Mouse (Mus musculus) cerebellum, adult (tissue): ENCODE measurements around the gene Vmn1r218.
"Not testable (repeated sequence)": the region's sequence is repeated elsewhere in the genome, so short reads cannot be mapped to it uniquely, and the experiment has no call there.

Source experiments
- ATAC-seq: cut with Nextera tagmentation; 2 replicates; pipeline ENCODE4 v1.9.2; 2017; ENCODE audit warnings: mild to moderate bottlenecking, moderate library complexity, mixed read lengths; ENCODE audit not compliant: insufficient number of reproducible peaks, low FRiP score, low TSS enrichment

Gene Vmn1r218

GRCm38 (mm10) chr13:23133099-23133498, at the start of gene Vmn1r218:
TSS of gene Vmn1r218 (plus strand) at chr13:23133155.
- no peak; the same call in 1 of the 2 replicates for ATAC-seq

- ATAC-seq, result no peak
Measured at GRCm38 (mm10) chr13:23094386-23094785, 38.6 kb upstream of the Vmn1r218 start.

- ATAC-seq, result not testable (repeated sequence)
Measured at GRCm38 (mm10) chr13:23118126-23118525, 14.8 kb upstream of the Vmn1r218 start, which contains the start of gene Vmn1r217. TSS of gene Vmn1r217 (minus strand) at chr13:23118226.

GRCm38 (mm10) chr13:23120611-23121010, 12.3 kb upstream of the Vmn1r218 start:
- no peak for ATAC-seq

- ATAC-seq, result no peak
Measured at GRCm38 (mm10) chr13:23133501-23133900, 546 bp downstream of the Vmn1r218 start.

- ATAC-seq, result no peak
Measured at GRCm38 (mm10) chr13:23138880-23139279, 5.9 kb downstream of the Vmn1r218 start.

- ATAC-seq, result no peak
Measured at GRCm38 (mm10) chr13:23157848-23158247, 24.9 kb downstream of the Vmn1r218 start.

GRCm38 (mm10) chr13:23159012-23159411, 26.1 kb downstream of the Vmn1r218 start, which contains the start of gene Vmn1r219:
TSS of gene Vmn1r219 (plus strand) at chr13:23159312.
- no peak for ATAC-seq

GRCm38 (mm10) chr13:23166471-23166870, 33.5 kb downstream of the Vmn1r218 start:
- not testable (repeated sequence) for ATAC-seq

GRCm38 (mm10) chr13:23187875-23188274, 54.9 kb downstream of the Vmn1r218 start, which contains the start of gene Vmn1r220:
TSS of gene Vmn1r220 (minus strand) at chr13:23187975.
- no peak for ATAC-seq
